Mouse (Mus musculus) intestine, postnatal 0 days (tissue): ENCODE measurements at regions not wholly inside any gene's neighbourhood (a gene's known extent, or its start where the extent isn't known, plus 50 kb on each side); places are given as distances from the start of the nearest gene placed in this dataset.

Experiments
- ATAC-seq: fragments of 200-750 bp; cut with Nextera tagmentation; 2 replicates; pipeline ENCODE4 v1.8.0; 2017; ENCODE audit warnings: mild to moderate bottlenecking, moderate TSS enrichment, moderate library complexity
- H3K27ac ChIP-seq: fragments of 300-500 bp; sonication (generic); 2 replicates; pipeline ENCODE4 v1.5.1; 2014; ENCODE audit warnings: mild to moderate bottlenecking, low read depth, low read length, moderate library complexity
- H3K27me3 ChIP-seq: fragments of 300-500 bp; sonication (generic); replicated peaks from 2 replicates; pipeline ENCODE4 v1.6.1; 2014; ENCODE audit warnings: low read length, mixed read lengths; ENCODE audit not compliant: control insufficient read depth, insufficient read depth
- H3K36me3 ChIP-seq: fragments of 300-500 bp; sonication (generic); 2 replicates; pipeline ENCODE4 v1.6.1; 2014; ENCODE audit warnings: mild to moderate bottlenecking, moderate library complexity; ENCODE audit not compliant: control insufficient read depth, insufficient read depth
- H3K4me1 ChIP-seq: fragments of 300-500 bp; sonication (generic); replicated peaks from 2 replicates; pipeline ENCODE4 v1.6.1; 2014; ENCODE audit warnings: antibody characterized with exemption, low read length, mixed read lengths; ENCODE audit not compliant: control insufficient read depth, insufficient read depth
- H3K4me2 ChIP-seq: fragments of 300-500 bp; sonication (generic); replicated peaks from 2 replicates; pipeline ENCODE4 v1.6.1; 2014; ENCODE audit warnings: low read depth, mild to moderate bottlenecking, moderate library complexity
- H3K4me3 ChIP-seq: fragments of 300-500 bp; sonication (generic); 2 replicates; pipeline ENCODE4 v1.5.1; 2014; ENCODE audit warnings: low read depth, low read length
- H3K9ac ChIP-seq: fragments of 300-500 bp; sonication (generic); 2 replicates; pipeline ENCODE4 v1.6.1; 2014; ENCODE audit warnings: mild to moderate bottlenecking, low read depth, low read length
- H3K9me3 ChIP-seq: fragments of 300-500 bp; sonication (generic); 2 replicates; pipeline ENCODE4 v1.6.1; 2016; ENCODE audit warnings: mixed run types; ENCODE audit not compliant: control insufficient read depth
- CTCF ChIP-seq: sonication (generic); IDR thresholded peaks from 2 replicates; pipeline ENCODE4 v1.5.1; 2016; ENCODE audit warnings: low read depth, mild to moderate bottlenecking, control low read depth, antibody characterized with exemption, moderate library complexity
- WGBS: fragments of 180-500 bp; shearing (Covaris S2); extraction: QIAGEN DNeasy Blood & Tissue Kit; methylation state at CpG from one replicate; pipeline ENCODE4 v1.1.7; 2014; 5-methylcytosine and 5-hydroxymethylcytosine counted together

DNA sequence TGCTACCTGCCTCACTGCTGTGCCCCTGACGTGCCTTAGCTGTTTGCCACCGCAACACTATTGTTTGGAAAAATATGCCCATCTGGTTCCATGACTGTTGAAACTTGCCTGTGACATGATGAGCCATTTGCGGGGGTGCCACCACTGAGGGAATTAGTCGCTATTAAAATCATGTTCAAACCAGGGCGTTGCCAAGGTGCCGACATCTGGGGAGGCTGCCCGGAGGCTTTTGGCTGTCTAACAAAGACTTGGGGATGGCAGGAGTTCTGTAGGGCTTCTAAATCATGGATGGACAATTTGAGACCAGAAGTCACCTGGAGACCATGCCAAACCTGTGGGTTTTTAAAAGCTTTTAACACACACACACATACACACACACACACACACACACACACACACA is 100.5 kb upstream of the Arntl start:
- Histone ChIP-seq H3K4me1 (no peaks in the 10 kb centered on the region), H3K4me3 (no peak overlapping the region), H3K9ac (no peak overlapping the region), H3K4me2 (no peak overlapping the region), H3K36me3 (no peaks in the 10 kb centered on the region), H3K9me3 (no peaks in the 10 kb centered on the region), H3K27me3 (no peaks in the 10 kb centered on the region), H3K27ac (no peak overlapping the region)
- WGBS = 92% methylated on average over 7 of the region's 7 CpGs
- ATAC-seq = no peak
- TF ChIP-seq CTCF = no peak

DNA sequence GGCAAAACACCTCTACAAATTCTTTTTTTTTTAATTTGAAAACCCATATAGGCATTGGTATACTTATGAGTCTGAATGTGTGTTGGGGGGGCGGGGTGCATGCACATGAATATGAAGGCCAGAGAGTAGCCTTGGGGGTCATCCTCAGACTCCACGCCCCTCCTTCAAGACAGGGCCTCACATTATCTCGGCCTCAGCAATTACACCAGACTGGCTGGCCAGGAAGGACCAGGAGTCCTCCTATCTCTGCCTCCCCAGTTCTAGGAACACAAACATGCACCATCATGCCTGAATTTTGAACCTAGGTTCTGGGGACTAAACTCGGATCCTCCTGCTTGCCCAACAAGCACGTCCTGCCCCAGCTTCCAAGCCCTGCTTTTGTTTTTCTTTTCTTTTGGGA is 99.3 kb upstream of the Arntl start:
- Histone ChIP-seq H3K36me3 (no peaks in the 10 kb centered on the region), H3K9ac (no peak overlapping the region), H3K9me3 (no peaks in the 10 kb centered on the region), H3K4me3 (no peak overlapping the region), H3K4me1 (no peaks in the 10 kb centered on the region), H3K4me2 (no peak overlapping the region), H3K27me3 (no peaks in the 10 kb centered on the region), H3K27ac (no peak overlapping the region)
- no peak for ATAC-seq
- 70% methylated on average over 5 of the region's 5 CpGs for WGBS
- no peak for TF ChIP-seq CTCF

DNA sequence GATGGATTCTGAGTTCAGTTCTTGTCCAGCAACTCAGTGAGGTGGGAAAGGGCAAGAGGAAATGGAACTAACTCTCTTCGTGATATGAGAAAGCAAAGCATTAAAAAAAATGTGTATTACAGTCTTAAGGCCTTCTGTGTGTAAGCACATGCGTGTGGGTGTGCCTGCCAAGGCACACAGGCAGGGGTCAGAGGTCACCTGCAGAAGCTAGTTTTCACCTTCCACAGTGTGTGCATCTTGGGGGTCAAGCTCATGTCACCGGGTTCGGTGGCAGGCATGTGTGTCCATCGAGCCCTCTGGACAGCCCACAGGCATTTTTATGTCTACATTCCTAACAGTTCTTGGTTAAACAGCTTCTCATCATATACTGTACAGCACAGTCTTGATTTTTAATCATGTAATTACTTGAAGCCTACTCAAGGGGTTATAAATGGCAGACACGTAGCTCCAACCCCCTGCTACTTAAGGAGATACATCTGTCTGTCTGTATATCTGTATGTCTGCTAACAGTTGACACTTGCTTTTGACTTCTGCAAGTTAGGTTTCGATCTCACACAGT is 98.7 kb upstream of the Arntl start:
- Histone ChIP-seq H3K9ac (no peak overlapping the region), H3K4me1 (no peaks in the 10 kb centered on the region), H3K27ac (no peak overlapping the region), H3K36me3 (no peaks in the 10 kb centered on the region), H3K4me2 (no peak overlapping the region), H3K4me3 (no peak overlapping the region), H3K27me3 (no peaks in the 10 kb centered on the region), H3K9me3 (no peaks in the 10 kb centered on the region)
- ATAC-seq = no peak
- 71% methylated on average over 7 of the region's 7 CpGs for WGBS
- TF ChIP-seq CTCF = no peak

DNA sequence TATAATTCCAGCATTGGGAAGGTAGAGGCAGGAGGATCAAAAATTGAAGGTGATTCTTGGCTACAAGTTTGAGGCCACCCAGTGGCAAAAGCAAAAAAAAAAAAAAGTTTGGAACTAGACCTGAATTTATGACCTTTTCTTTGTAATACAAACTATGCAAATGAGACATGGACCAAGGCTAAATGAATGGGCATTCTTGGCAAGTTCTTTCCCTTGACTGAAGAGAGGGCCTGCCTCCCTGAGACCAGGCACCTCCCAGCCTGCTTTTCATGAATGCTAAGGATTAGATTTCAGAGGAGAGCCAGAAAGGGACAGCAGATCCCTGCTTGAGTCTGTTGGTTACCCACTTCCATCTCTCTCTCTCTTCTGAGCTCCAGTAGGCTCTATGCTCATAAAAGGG is 97.8 kb upstream of the Arntl start:
- Histone ChIP-seq H3K9ac (no peak overlapping the region), H3K27me3 (no peaks in the 10 kb centered on the region), H3K4me2 (no peak overlapping the region), H3K27ac (no peak overlapping the region), H3K4me3 (no peak overlapping the region), H3K9me3 (no peaks in the 10 kb centered on the region), H3K4me1 (no peaks in the 10 kb centered on the region), H3K36me3 (no peaks in the 10 kb centered on the region)
- no peak for TF ChIP-seq CTCF
- ATAC-seq = no peak

DNA sequence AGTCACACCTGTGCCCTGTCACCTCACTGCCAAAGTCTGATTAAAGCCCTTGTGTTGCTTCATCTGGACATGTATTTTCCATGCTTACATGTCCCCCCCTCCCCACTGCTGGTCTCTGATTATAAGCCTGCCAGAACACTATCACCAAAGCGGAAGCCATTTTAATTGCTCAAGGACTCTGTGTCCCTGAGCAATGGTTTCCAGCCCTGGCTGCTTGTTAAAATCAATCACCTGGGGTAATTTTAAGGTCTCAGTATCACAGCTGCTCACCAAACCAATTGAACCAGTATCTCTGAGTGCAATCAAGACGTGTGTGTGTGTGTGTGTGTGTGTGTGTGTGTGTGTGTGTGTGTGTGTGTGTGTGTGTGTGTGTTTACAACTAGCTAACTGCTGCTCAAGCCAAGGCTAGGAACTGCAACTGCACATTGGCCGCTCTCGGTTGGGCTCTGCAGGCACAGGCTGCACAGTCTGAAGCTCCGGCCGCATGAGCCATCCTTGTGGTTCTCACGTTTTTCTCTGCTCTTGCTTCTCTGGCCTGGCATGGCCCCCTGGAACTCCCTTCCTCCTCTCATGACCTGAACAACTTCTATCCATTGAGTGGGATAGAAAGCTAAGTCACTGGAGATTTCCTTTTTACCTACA is 96.3 kb upstream of the Arntl start:
- no peak for TF ChIP-seq CTCF
- no peak overlapping the region for H3K4me3 ChIP-seq
- no peak overlapping the region for H3K27ac ChIP-seq
- no peaks in the 10 kb centered on the region for H3K27me3 ChIP-seq
- H3K9me3 ChIP-seq = no peaks in the 10 kb centered on the region
- H3K9ac ChIP-seq = no peak overlapping the region
- H3K4me1 ChIP-seq = no peaks in the 10 kb centered on the region
- no peaks in the 10 kb centered on the region for H3K36me3 ChIP-seq
- no peak for ATAC-seq
- WGBS = 79% methylated on average over 7 of the region's 7 CpGs
- no peak overlapping the region for H3K4me2 ChIP-seq

DNA sequence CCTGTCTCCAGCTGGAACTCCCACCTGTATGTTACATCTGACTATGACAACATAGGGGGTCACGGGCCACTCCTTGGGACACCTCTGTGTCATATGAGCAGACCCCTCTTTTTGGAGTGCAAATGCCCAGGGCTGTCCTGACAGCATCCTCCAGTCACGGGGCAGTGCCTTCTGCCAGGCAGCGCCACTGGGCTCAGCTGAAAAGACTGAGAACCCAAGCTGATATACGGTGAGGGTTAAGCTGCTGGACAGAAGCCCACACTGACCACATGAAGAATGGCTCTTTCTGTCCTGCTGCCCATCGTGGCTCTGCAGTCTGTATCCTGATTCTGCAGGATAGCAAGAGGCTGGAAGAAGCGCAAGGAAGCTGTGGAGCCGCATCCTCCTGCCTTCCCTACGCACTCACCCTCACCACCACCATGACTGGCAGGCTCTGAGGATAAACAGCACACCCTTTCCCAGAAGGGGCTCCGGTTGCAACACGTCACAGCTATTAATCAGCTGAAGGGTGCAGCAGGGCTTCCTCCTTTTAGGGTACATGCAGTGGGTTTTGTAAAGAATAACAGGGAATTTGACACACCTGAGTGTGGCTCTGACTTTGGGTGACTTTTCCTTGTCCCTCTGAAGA is 93.9 kb upstream of the Arntl start:
- no peak for ATAC-seq
- Histone ChIP-seq H3K36me3 (no peaks in the 10 kb centered on the region), H3K9me3 (no peaks in the 10 kb centered on the region), H3K27me3 (no peaks in the 10 kb centered on the region), H3K27ac (no peak overlapping the region), H3K4me1 (no peaks in the 10 kb centered on the region), H3K4me2 (no peak overlapping the region), H3K4me3 (no peak overlapping the region), H3K9ac (no peak overlapping the region)
- no peak for TF ChIP-seq CTCF
- WGBS = 51% methylated on average over 10 of the region's 10 CpGs
